Mouse (Mus musculus) frontal cortex, adult (tissue): ENCODE measurements around the gene Glipr2.

ENCODE experiments used
- ATAC-seq: cut with Nextera tagmentation; 2 replicates; pipeline ENCODE4 v1.9.2; 2017; ENCODE audit warnings: mild to moderate bottlenecking, moderate library complexity, mixed read lengths; ENCODE audit not compliant: low TSS enrichment

The Glipr2 gene

GRCm38 (mm10) chr4:44004623-44005409 lies 47.6 kb downstream of the Glipr2 start:
- ATAC-seq: no peak

- ATAC-seq: no peak
Observed at GRCm38 (mm10) chr4:44010176-44010575, 53.0 kb downstream of the Glipr2 start.

GRCm38 (mm10) chr4:44010893-44011292 lies 53.7 kb downstream of the Glipr2 start:
- ATAC-seq: no peak

GRCm38 (mm10) chr4:44011799-44012198 lies 54.6 kb downstream of the Glipr2 start:
- no peak for ATAC-seq

GRCm38 (mm10) chr4:44012376-44013367 lies 55.5 kb downstream of the Glipr2 start:
- peak; percentile 100 for ATAC-seq

GRCm38 (mm10) chr4:44013391-44014070 lies 56.3 kb downstream of the Glipr2 start:
- no peak for ATAC-seq

- ATAC-seq: no peak
Observed at GRCm38 (mm10) chr4:44016071-44016470, 58.9 kb downstream of the Glipr2 start.

- no peak for ATAC-seq
Observed at GRCm38 (mm10) chr4:44016791-44017190, 59.6 kb downstream of the Glipr2 start.

- ATAC-seq: no peak
Observed at GRCm38 (mm10) chr4:44022323-44022722, 65.1 kb downstream of the Glipr2 start.

GRCm38 (mm10) chr4:44022766-44023165 lies 65.6 kb downstream of the Glipr2 start:
- no peak for ATAC-seq

GRCm38 (mm10) chr4:44023681-44024080 lies 66.5 kb downstream of the Glipr2 start:
- no peak for ATAC-seq

GRCm38 (mm10) chr4:44024241-44024640 lies 67.0 kb downstream of the Glipr2 start:
- ATAC-seq: no peak

GRCm38 (mm10) chr4:44025570-44025969 lies 68.4 kb downstream of the Glipr2 start:
- ATAC-seq: no peak
